Mouse (Mus musculus) cerebellum, adult 8-10 months (tissue): ENCODE results near the gene Rgmb.

Experiments used
- DNase-seq: peaks from one replicate; pipeline ENCODE4 v3.0.0; 2022

The Rgmb gene

GRCm38 (mm10) chr17:15820761-15821160 is 10.1 kb downstream of the Rgmb start:
- DNase-seq = no peak

GRCm38 (mm10) chr17:15820146-15820545 is 10.7 kb downstream of the Rgmb start:
- no peak for DNase-seq

- no peak for DNase-seq
Measured at GRCm38 (mm10) chr17:15818372-15818771, 12.5 kb downstream of the Rgmb start.

- no peak for DNase-seq
Measured at GRCm38 (mm10) chr17:15817634-15818033, 13.2 kb downstream of the Rgmb start.

GRCm38 (mm10) chr17:15817096-15817450 is 13.8 kb downstream of the Rgmb start:
- no peak for DNase-seq

GRCm38 (mm10) chr17:15816379-15817095 is 14.3 kb downstream of the Rgmb start:
- no peak for DNase-seq

GRCm38 (mm10) chr17:15815312-15816018 is 15.4 kb downstream of the Rgmb start:
- DNase-seq = no peak

- DNase-seq = no peak
Measured at GRCm38 (mm10) chr17:15813658-15814212, 17.1 kb downstream of the Rgmb start.

GRCm38 (mm10) chr17:15812136-15812778 is 18.6 kb downstream of the Rgmb start:
- no peak for DNase-seq

- DNase-seq = no peak
Measured at GRCm38 (mm10) chr17:15809949-15810348, 20.9 kb downstream of the Rgmb start.

GRCm38 (mm10) chr17:15808468-15809374 is 22.1 kb downstream of the Rgmb start:
- DNase-seq = no peak

- no peak for DNase-seq
Measured at GRCm38 (mm10) chr17:15808015-15808414, 22.8 kb downstream of the Rgmb start.

GRCm38 (mm10) chr17:15807295-15807984 is 23.4 kb downstream of the Rgmb start:
- no peak for DNase-seq

- DNase-seq = no peak
Measured at GRCm38 (mm10) chr17:15804008-15804812, 26.6 kb downstream of the Rgmb start.

GRCm38 (mm10) chr17:15799195-15799793 is 31.5 kb downstream of the Rgmb start:
- DNase-seq = no peak

GRCm38 (mm10) chr17:15790716-15791115 is 40.1 kb downstream of the Rgmb start:
- DNase-seq = no peak

GRCm38 (mm10) chr17:15787036-15787435 is 43.8 kb downstream of the Rgmb start:
- peak; percentile 25 for DNase-seq

GRCm38 (mm10) chr17:15777979-15778378 is 52.9 kb downstream of the Rgmb start:
- DNase-seq = no peak

GRCm38 (mm10) chr17:15776349-15776748 is 54.5 kb downstream of the Rgmb start:
- no peak for DNase-seq

GRCm38 (mm10) chr17:15774565-15775215 is 56.1 kb downstream of the Rgmb start:
- no peak for DNase-seq
